ENCODE assay signal across 9 mouse cellular contexts in genomic region chr7:63504202-63504601, GRCm38 (mm10). TPM values are rescaled to one million over a fixed set of nuclear protein-coding genes. Genes with fewer than 3 reads are reported as not detected.
DNase-seq lines count a peak whose midpoint lies in the region; ATAC-seq and TF ChIP-seq lines count a peak whose summit lies in the region.
"Had no signal": no experiment of that assay in that cellular context is flagged by ENCODE, and none has a peak within 500 bp of the region (broad histone marks: within the 10 kb centered on the region; RNA-seq: fewer than 3 reads in every experiment).

No protein-coding gene starts in this region.

- no peak overlapping the region for H3K4me2 ChIP-seq in forebrain, postnatal 0 days (ENCODE audit: low read depth)
- no peak overlapping the region for H3K4me2 ChIP-seq in neural tube, embryonic 13.5 days
- H3K4me2 ChIP-seq: stomach, embryonic 15.5 days had no signal

- H3K36me3 ChIP-seq in forebrain, postnatal 0 days (ENCODE audit: insufficient read depth), result no peaks in the 10 kb centered on the region
- no peaks in the 10 kb centered on the region for H3K36me3 ChIP-seq in neural tube, embryonic 13.5 days
- H3K36me3 ChIP-seq: stomach, embryonic 15.5 days had no signal

- no peaks in the 10 kb centered on the region for H3K27me3 ChIP-seq in forebrain, postnatal 0 days (ENCODE audit: insufficient read depth, low read length)
- no peaks in the 10 kb centered on the region for H3K27me3 ChIP-seq in neural tube, embryonic 13.5 days
- H3K27me3 ChIP-seq: stomach, embryonic 15.5 days had no signal

- H3K4me3 ChIP-seq in forebrain, postnatal 0 days (ENCODE audit: low read depth, low read length), result no peak overlapping the region
- no peak overlapping the region for H3K4me3 ChIP-seq in neural tube, embryonic 13.5 days
- H3K4me3 ChIP-seq: stomach, embryonic 15.5 days had no signal

- ATAC-seq in forebrain, postnatal 0 days, result no peak; the same call in 1 of the 2 replicates
- ATAC-seq in neural tube, embryonic 13.5 days (ENCODE audit: low read depth), result peak; percentile 74; the same call in 1 of the 2 replicates

- DNase-seq in left cerebral cortex, postnatal 4 days, result peak; percentile 53
- DNase-seq in left cerebral cortex, adult 18-20 months (ENCODE audit: low spot score in 2 of 2), result no peak
- peak; percentile 57 for DNase-seq in brain, adult 2 months (ENCODE audit: low read depth, low spot score)
- DNase-seq in forebrain, postnatal 0 days, result peak; percentile 10
- no peak for DNase-seq in ovary, adult 18-20 months (ENCODE audit: low spot score)
- DNase-seq in spleen, adult 18-20 months, result no peak
- DNase-seq in cerebellum, adult 11 months, result no peak

- no peak overlapping the region for H3K9ac ChIP-seq in forebrain, postnatal 0 days
- H3K9ac ChIP-seq in neural tube, embryonic 13.5 days, result no peak overlapping the region
- H3K9ac ChIP-seq: stomach, embryonic 15.5 days had no signal

- 28% methylated on average over 2 of the region's 2 CpGs for WGBS in forebrain, postnatal 0 days
- 33% methylated on average over 2 of the region's 2 CpGs for WGBS in neural tube, embryonic 13.5 days

- no peaks in the 10 kb centered on the region for H3K9me3 ChIP-seq in forebrain, postnatal 0 days (ENCODE audit: low read length)
- H3K9me3 ChIP-seq in neural tube, embryonic 13.5 days, result no peaks in the 10 kb centered on the region
- H3K9me3 ChIP-seq: stomach, embryonic 15.5 days had no signal

- no peak overlapping the region for H3K27ac ChIP-seq in forebrain, postnatal 0 days (ENCODE audit: low read depth, low read length)
- H3K27ac ChIP-seq in neural tube, embryonic 13.5 days (replicated peaks), result no peak overlapping the region
- H3K27ac ChIP-seq: stomach, embryonic 15.5 days had no signal

- H3K4me1 ChIP-seq in forebrain, postnatal 0 days (ENCODE audit: insufficient read depth), result no peaks in the 10 kb centered on the region
- H3K4me1 ChIP-seq in neural tube, embryonic 13.5 days (replicated peaks), result no peaks in the 10 kb centered on the region
- H3K4me1 ChIP-seq: stomach, embryonic 15.5 days had no signal

- TF ChIP-seq CTCF in forebrain, postnatal 0 days (IDR thresholded peaks at IDR 0.05; ENCODE audit: low read depth), result peak; percentile 66

- intact Hi-C loops in left cerebral cortex, postnatal 4 days (cut with DNase I), result no loop called here

RNA-seq across cellular contexts. Expression of gene Otud7a, which starts 59.7 kb away (rescaled TPM):
- 10 to 100 TPM; 33.0 to 36.4 TPM for total RNA-seq in left cerebral cortex, postnatal 4 days (2021)
- total RNA-seq in left cerebral cortex, adult 18-20 months (2021), result 10 to 100 TPM; 70.7 to 76.8 TPM
- total RNA-seq in forebrain, postnatal 0 days (2014; rRNA removed), result 21.6 and 22.2 TPM in 2 replicates
- polyA plus RNA-seq in forebrain, postnatal 0 days (2015; fragmentation: Nextera tagmentation; extraction: Ambion mirVana), result 3.3 and 3.8 TPM in 2 replicates
- polyA plus RNA-seq in neural tube, embryonic 13.5 days (2015; fragmentation: Nextera tagmentation; extraction: Ambion mirVana), result 2.5 TPM in 2 replicates

Comparison
In these comparisons a context has a peak if more than half of its experiments do, and no peak if none do; other contexts are left out.
1. DNase-seq: peak in left cerebral cortex, postnatal 4 days (single experiment), brain, adult 2 months (single experiment) and forebrain, postnatal 0 days (single experiment); none in left cerebral cortex, adult 18-20 months (0 of 2), ovary, adult 18-20 months (single experiment), spleen, adult 18-20 months (0 of 2) and cerebellum, adult 11 months (single experiment).